Mouse (Mus musculus): ENCODE measurements around the gene Isy1.

DNA sequence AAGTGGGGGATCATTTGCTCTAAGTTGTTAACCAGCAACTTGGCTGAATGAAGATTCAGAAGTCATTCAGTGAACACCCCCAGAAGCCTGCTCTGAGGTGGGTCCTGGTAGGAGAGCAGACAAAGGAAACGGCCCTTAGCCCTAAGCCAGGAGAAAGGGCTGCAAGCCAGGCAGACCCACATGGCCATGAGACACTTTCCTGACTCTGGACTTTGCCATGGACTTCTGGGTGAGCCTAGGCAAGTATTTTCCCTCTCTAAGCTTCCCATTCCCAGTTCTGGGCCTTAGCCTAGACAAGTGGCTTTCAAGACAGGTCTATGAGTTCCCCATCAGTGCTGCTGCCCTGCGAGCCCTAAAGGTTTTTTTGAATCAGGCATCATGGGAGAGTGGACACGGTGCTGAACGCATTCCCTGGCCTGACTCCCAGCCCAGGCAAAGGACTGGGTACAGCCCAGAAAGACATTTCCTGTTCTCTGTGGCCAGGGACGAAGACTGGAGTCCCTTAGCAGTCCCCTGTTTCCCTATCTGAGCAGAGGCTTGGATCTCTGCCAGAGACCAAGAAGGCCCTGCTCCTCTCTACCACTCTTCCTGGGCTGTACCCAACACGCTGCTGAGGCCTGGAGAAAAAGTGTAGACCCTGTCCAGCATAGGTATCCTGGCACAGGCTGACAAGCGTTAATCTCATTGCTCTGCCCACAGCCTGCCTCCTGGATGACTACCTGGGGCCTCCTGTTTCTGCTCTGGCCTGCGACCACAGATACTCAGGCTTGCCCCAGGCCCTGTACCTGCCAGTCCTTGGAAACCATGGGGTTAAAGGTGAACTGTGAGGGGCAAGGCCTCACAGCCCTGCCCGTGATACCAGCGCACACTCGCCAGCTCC is 60.1 kb downstream of the Isy1 start:
- no peak for TF ChIP-seq CTCF (IDR thresholded peaks at IDR 0.05)
- TF ChIP-seq EP300 (IDR thresholded peaks at IDR 0.05), result no peak
